Mouse (Mus musculus) heart, postnatal 10 days (tissue): Measurements from ENCODE around the gene Ranbp17. TPM values are rescaled to one million over a fixed set of nuclear protein-coding genes. Genes with fewer than 3 reads are reported as not detected.

Source experiments
- DNase-seq, 2 experiments: peaks; one replicate each; pipeline ENCODE4 v3.0.0; 2021
- intact Hi-C: fragments of 180-260 bp; cut with DNase I; formaldehyde crosslinking; loops from one replicate; pipeline ENCODE4 v1.15.1; 2025
- total RNA-seq, 2 experiments: library from RNA; stranded (reverse); gene quantifications; 2 replicates each; pipeline ENCODE4 v1.2.3; 2021

Gene Ranbp17
- total RNA-seq, 2 experiments from 2014 or later, result 3.4 to 4.0 TPM

- intact Hi-C loops, result no loop called here
- DNase-seq, result peak; percentile 29 to 31
Measured at GRCm38 (mm10) chr11:33199117-33199514, 314.4 kb downstream of the Ranbp17 start.

- intact Hi-C loops, result no loop called here
- no peak for DNase-seq
Measured at GRCm38 (mm10) chr11:33198351-33199116, 315.0 kb downstream of the Ranbp17 start.

- intact Hi-C loops, result no loop called here
- DNase-seq, result no peak
Measured at GRCm38 (mm10) chr11:33197673-33198072, 315.9 kb downstream of the Ranbp17 start.

- DNase-seq, result no peak
- intact Hi-C loops, result no loop called here
Measured at GRCm38 (mm10) chr11:33197133-33197514, 316.4 kb downstream of the Ranbp17 start.

- no peak for DNase-seq
- intact Hi-C loops, result no loop called here
Measured at GRCm38 (mm10) chr11:33196447-33197132, 317.0 kb downstream of the Ranbp17 start.

- DNase-seq, result no peak
- intact Hi-C loops, result no loop called here
Measured at GRCm38 (mm10) chr11:33195531-33196446, 317.8 kb downstream of the Ranbp17 start.

- DNase-seq, result no peak
- intact Hi-C loops, result no loop called here
Measured at GRCm38 (mm10) chr11:33195061-33195460, 318.5 kb downstream of the Ranbp17 start.

GRCm38 (mm10) chr11:33193695-33194094, 319.9 kb downstream of the Ranbp17 start:
- intact Hi-C loops, result no loop called here
- no peak for DNase-seq

GRCm38 (mm10) chr11:33181804-33182203, 331.7 kb downstream of the Ranbp17 start:
- intact Hi-C loops, result no loop called here
- no peak for DNase-seq

- no peak for DNase-seq
- intact Hi-C loops, result loop anchor here (1.0 kb wide), 1 partner anchor 434 kb away; no protein-coding TSS in a partner anchor
Measured at GRCm38 (mm10) chr11:33180701-33181116, 332.8 kb downstream of the Ranbp17 start.

GRCm38 (mm10) chr11:33179802-33180201, 333.7 kb downstream of the Ranbp17 start:
- intact Hi-C loops, result loop anchor here (1.0 kb wide), 1 partner anchor 434 kb away; no protein-coding TSS in a partner anchor
- DNase-seq, result no peak

- DNase-seq, result peak; percentile 56 to 68
- intact Hi-C loops, result loop anchor here (1.0 to 2.0 kb wide), 4 partner anchors 119 to 544 kb away; no protein-coding TSS in a partner anchor
Measured at GRCm38 (mm10) chr11:33176525-33177245, 336.9 kb downstream of the Ranbp17 start.

- DNase-seq, result no peak
Measured at GRCm38 (mm10) chr11:33175768-33176167, 337.8 kb downstream of the Ranbp17 start.

GRCm38 (mm10) chr11:33170489-33170888, 343.1 kb downstream of the Ranbp17 start:
- DNase-seq, result peak; percentile 39 to 68
- intact Hi-C loops, result no loop called here

More at GRCm38 (mm10) chr11:33175768-33176167, 337.8 kb downstream of the Ranbp17 start:
- intact Hi-C loops, result loop anchor here (1.0 to 2.0 kb wide), 4 partner anchors 120 to 545 kb away; no protein-coding TSS in a partner anchor

GRCm38 (mm10) chr11:33162998-33163506, 350.5 kb downstream of the Ranbp17 start, which contains the start of gene Npm1:
Npm1 (minus strand) TSS chr11:33163206.
- intact Hi-C loops, result loop anchor here (10.0 kb wide), 1 partner anchor 1288 kb away; the partner anchor contains the start of gene Cpeb4
- DNase-seq, result peak; percentile 100

- DNase-seq, result peak; percentile 72 to 82
- intact Hi-C loops, result loop anchor here (10.0 kb wide), 1 partner anchor 1288 kb away; the partner anchor contains the start of gene Cpeb4
Measured at GRCm38 (mm10) chr11:33162211-33162997, 351.1 kb downstream of the Ranbp17 start.
